Mouse (Mus musculus): ENCODE measurements around the gene Brap. TPM values are rescaled to one million over a fixed set of nuclear protein-coding genes. Genes with fewer than 3 reads are reported as not detected.

Gene Brap
- polyA plus RNA-seq, 2 experiments from 2014 or later, result 11.5 to 14.1 TPM

GRCm38 (mm10) chr5:121718462-121718861, 58.1 kb downstream of the Brap start:
- ATAC-seq, result no peak

- ATAC-seq, result no peak
Measured at GRCm38 (mm10) chr5:121720888-121721585, 60.7 kb downstream of the Brap start.

GRCm38 (mm10) chr5:121721841-121722240, 61.5 kb downstream of the Brap start:
- no peak for ATAC-seq

GRCm38 (mm10) chr5:121724678-121725077, 64.3 kb downstream of the Brap start:
- no peak for ATAC-seq

- ATAC-seq, result no peak
Measured at GRCm38 (mm10) chr5:121730057-121730456, 69.7 kb downstream of the Brap start.

- ATAC-seq, result no peak
Measured at GRCm38 (mm10) chr5:121736641-121737040, 76.3 kb downstream of the Brap start.

Other genes starting within 250 kb of the Brap start
- 1 to 10 TPM in 1 of 2 experiments, under 1 TPM in 1; 0.71 to 1.2 TPM for gene Tmem116, start 208.7 kb upstream of the Brap start, polyA plus RNA-seq (2017; shearing (Covaris generic))
- 10 to 100 TPM; 58.4 to 80.5 TPM for gene Erp29, start 208.1 kb upstream of the Brap start, polyA plus RNA-seq (2017; shearing (Covaris generic))
- not detected for gene Adam1b, start 157.1 kb upstream of the Brap start, polyA plus RNA-seq (2017; shearing (Covaris generic))
- 1 to 10 TPM in 1 of 2 experiments, under 1 TPM in 1; 0.54 to 1.4 TPM for gene Adam1a, start 115.1 kb upstream of the Brap start, polyA plus RNA-seq (2017; shearing (Covaris generic))
- gene Gm42878, start 115.1 kb upstream of the Brap start, polyA plus RNA-seq (2017; shearing (Covaris generic)), result not detected
- gene Mapkapk5, start 114.7 kb upstream of the Brap start, polyA plus RNA-seq (2017; shearing (Covaris generic)), result 10 to 100 TPM; 23.4 to 26.0 TPM
- gene Aldh2, start 66.7 kb upstream of the Brap start, polyA plus RNA-seq (2017; shearing (Covaris generic)), result 10 to 100 TPM in 1 of 2 experiments, 1 to 10 TPM in 1; 7.1 to 11.2 TPM
- 1 to 10 TPM; 1.2 TPM for gene Acad12, start 41.6 kb upstream of the Brap start, polyA plus RNA-seq (2017; shearing (Covaris generic))
- gene Acad10, start within 50 bp of the Brap start, polyA plus RNA-seq (2017; shearing (Covaris generic)), result 1 to 10 TPM; 2.3 to 6.0 TPM
- gene Atxn2, start 50.8 kb downstream of the Brap start, polyA plus RNA-seq (2017; shearing (Covaris generic)), result 10 to 100 TPM; 22.6 to 27.5 TPM
- 10 to 100 TPM in 1 of 2 experiments, 1 to 10 TPM in 1; 9.8 to 11.6 TPM for gene Sh2b3, start 177.1 kb downstream of the Brap start, polyA plus RNA-seq (2017; shearing (Covaris generic))
- gene Pheta1, start 188.4 kb downstream of the Brap start, polyA plus RNA-seq (2017; shearing (Covaris generic)), result 1 to 10 TPM in 1 of 2 experiments, under 1 TPM in 1; 0.60 to 1.2 TPM